Mouse (Mus musculus) c-Kit-negative CD71-positive TER-119-positive erythroid progenitor cells, embryonic 14.5 days (primary cell): ENCODE data around the gene 5730522E02Rik.
"Not testable (repeated sequence)": the region's sequence is repeated elsewhere in the genome, so short reads cannot be mapped to it uniquely, and the experiment has no call there.

Experiments
- DNase-seq: peaks from one replicate; pipeline ENCODE4 v3.0.0-alpha.2; 2013; ENCODE audit warnings: low read depth, low spot score

5730522E02Rik gene

DNA sequence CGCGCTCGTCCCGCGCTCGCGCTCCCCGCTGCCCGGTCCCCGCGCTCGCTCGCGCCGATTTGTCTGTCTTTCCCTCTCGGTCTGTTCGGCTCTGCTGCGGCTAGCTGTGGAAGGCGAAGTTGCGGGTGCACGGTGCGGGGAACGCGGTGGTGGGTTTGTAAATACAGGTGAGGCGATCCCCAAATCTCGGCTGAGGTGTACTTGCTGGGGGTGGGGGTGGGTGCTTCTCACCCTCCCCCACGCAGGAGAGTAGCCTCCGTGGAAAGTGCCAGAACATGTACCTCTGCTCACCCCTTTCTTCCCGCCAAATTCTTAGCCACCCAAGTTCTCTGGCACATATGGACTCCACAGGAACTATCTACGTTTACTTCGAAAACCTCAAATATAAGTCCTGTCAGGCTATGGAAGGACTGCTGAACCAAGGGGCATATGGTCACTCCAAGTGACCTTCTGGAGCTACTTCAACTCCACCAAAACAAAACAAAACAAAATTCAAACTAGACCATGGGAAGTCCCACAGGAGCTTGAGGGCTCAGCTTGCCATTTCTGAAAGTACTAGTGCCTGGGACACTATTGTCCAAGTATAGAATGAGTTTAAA is at the start of gene 5730522E02Rik:
5730522E02Rik (minus strand) TSS at position 182 of the 599 bp plus-strand sequence.
- DNase-seq = no peak

GRCm38 (mm10) chr11:26236540-26236939 is 26.0 kb upstream of the 5730522E02Rik start:
- no peak for DNase-seq

DNA sequence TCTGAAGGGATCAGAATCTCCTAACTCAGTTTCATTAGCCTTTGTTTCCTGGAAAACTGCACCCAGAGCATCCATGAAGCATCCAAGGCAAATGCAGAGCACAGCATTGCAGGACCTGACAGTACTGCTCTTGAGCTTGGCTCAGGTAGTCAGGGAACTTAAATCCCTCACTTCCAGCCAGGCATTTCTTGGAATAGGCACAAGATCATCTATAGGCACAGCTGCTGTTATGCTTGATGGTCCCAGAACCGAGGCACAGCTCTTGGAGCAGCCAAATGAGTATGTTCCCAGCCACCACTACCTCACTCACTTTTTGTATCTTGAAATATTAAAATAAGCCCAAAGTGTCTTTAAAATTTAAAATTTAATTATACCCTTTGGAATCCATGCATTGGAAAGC is 19.3 kb upstream of the 5730522E02Rik start:
- DNase-seq = no peak

DNA sequence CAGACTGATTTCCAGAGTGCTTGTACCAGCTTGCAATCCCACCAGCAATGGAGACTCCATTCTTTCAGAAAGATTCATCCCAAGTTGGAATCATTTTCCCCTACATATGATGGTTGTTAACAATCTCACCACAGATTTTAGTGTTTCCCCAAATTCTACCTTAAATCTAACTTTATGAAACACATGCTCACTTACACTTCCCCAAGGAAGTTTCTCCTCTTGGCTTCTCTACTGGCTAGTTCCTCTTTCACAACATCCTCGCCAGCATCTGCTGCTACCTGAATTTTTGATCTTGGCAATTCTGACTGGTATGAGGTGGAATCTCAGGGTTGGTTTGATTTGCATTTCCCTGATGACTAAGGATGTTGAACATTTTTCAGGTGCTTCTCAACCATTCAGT is 3.1 kb upstream of the 5730522E02Rik start:
- DNase-seq = not testable (repeated sequence)

DNA sequence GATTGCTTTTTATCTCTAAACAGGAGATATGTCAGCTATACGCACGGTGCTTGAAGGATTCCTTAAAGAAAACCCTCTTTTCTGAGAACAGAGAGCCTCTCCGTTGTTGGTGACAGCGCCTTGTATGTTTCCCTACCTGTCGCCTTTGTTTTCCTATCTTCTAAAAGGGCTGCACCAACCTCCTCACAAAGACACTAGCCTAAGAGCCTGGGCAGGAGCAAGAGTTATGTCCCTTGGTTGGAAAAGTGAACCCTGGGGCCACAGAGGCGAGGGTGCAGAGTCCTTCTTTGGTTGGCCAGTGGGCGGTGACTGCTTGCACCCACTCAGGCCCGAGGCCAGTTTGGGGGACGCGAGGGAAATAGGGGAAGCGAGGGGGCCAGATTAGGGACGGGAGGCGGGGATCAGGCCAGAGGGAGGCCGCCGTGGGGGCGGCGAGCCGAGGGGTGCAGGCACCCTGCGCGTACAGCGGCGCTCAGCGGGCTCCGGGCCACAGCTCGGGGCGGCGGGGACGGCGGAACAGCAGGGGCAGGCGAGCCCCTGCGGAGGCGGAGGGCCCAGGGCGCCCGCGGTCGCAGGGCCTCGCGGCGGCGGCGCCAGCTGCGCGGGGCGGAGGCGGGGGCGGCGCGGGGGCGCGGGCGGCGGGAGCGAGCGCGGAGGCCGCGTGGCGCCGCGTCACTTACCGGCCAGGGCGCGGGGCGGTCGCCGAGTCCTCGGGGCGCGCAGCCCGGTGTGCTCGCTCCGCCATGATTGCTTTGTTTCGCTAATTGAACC is 567 bp downstream of the 5730522E02Rik start:
- DNase-seq = no peak

GRCm38 (mm10) chr11:26203466-26203865 is 7.1 kb downstream of the 5730522E02Rik start:
- no peak for DNase-seq

DNA sequence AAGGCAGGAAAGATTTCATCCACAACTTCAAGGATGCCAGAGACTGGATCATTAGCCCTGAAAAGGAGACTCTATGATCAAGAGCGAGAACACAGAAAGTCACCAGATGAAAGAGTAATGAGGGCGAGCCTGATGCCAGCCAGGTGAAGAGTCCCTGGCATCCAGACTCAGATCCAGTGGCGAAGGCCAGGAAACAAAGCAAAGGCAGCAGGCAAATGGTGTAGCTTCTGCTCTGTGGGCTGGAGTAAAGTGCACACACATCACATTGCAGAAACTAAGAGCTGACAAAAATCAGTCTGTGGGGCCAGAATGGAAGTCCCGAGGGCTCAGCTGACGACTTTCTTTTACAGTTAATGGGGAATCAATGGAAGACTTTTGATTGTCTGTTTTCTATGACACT is 7.7 kb downstream of the 5730522E02Rik start:
- DNase-seq = no peak

- no peak for DNase-seq
These were observed 8.8 kb downstream of the 5730522E02Rik start for GRCm38 (mm10) chr11:26201778-26202097.

DNA sequence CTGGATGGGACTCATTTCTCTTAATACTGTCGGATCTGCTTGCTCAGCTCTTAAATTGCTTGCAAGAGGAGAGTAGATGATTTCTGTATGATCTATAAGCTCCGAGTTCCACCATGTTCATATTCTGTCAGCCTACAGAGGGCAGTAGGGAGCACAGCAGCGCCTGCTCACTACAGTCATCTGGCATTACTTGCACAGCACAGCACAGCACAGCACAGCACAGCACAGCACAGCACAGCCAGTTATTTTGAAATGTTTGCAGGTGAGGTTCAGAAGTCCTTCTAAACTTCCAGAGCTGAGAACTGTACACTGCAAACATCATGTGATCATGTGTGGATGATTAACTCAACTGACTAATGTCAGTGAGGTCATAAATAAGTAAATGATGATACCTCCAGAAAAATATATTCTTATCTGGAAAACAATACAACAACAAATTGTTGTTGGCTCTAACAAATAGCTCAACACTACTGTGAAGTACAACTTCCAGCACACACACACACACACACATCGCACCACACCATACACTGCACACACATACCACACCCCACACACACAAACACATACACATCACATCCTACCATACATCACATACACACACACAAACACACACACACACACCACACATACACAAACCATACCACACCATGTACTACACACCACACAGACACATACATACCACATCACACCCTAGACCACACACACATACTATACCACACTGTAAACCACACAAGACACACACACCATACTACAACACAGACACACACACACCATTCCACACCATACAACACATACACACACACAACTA is 9.4 kb downstream of the 5730522E02Rik start:
- DNase-seq = no peak

DNA sequence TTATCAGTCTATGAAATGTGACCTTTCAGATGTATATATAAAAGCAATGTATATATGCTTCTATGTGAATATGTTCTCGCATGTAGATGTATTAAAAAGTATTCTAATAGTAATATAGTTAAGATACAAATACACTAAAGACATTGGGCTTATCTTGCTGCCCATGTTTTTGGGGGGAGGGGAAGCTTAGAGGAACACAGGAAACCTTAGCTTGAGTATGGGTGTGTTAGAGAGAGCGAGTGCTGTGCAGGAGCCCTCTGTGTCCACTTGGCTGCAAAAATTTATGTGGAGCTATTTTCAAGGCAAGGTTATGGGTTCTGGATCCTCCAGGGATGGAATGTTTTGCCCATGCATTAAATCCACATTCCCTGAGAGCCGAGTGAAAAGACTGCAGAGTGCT is 15.1 kb downstream of the 5730522E02Rik start:
- no peak for DNase-seq

- no peak for DNase-seq
These were observed 23.2 kb downstream of the 5730522E02Rik start for GRCm38 (mm10) chr11:26187231-26187967.

DNA sequence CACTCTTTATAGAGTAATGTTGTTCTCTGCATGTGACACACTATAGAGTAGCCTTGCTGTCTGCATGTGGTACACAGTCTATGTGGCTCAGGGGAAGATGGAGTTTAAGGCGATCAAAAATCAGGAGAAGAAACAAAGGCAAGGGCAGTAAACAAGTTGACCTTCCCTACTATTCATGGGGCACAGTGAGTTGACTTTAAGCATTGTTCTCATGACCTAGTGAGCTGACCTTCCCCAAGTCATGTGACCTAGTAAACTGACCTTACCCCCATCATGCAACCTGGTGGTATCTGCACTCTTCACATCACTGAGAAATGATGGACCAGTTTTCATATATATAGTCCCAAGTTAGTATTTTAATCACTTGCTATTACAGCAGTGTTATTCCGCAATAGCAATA is 40.0 kb downstream of the 5730522E02Rik start:
- DNase-seq = no peak

- no peak for DNase-seq
These were observed 43.0 kb downstream of the 5730522E02Rik start for GRCm38 (mm10) chr11:26167609-26167971.

DNA sequence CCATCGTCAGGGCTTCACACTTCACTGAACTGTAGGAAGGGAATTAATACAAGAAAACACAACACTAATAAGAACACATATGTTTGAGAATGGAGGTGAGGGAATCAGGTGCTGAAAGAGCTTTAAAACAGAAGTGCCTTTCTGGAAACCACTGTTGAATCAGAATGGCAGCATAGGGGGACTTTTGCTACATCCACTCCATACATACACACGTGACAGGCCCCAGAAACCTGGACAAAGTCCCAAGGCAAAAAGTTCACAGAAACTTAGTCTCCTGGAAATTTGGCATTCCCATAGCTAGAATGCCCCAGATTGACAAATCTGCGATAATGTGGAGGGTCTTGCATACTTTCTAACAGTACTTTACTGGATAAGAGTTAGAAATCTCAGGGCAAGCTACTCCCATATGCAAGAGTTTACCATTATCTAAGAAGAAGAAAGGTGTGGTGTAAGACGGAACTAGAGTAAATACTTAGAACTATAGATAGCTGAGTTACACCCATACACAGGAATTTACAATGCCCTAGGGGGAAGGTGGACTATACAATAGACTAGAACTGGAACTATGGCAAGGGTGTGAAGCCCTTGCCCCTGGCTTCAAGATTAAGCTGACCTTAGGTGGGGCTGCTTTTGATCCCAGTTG is 43.5 kb downstream of the 5730522E02Rik start:
- no peak for DNase-seq

- DNase-seq = no peak
These were observed 45.8 kb downstream of the 5730522E02Rik start for GRCm38 (mm10) chr11:26164651-26165259.

DNA sequence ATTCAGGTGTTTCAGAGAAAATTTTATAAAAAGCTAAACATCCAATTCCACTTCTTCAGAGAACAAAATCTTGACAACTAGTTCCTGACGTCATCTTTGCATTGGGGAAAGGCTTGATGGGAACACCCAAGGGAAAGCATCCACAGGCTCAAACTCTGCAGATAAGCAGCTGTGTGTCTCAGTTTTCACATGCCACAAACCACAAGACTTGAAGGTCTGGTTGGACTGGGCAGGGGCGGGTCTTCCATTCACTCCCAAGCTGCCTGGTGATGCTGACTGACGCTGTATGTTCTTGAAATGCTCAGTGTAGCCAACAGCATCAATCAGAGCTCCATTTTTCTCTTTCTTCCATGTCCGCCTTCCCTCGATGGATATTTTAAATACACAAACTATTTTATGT is 49.2 kb downstream of the 5730522E02Rik start:
- no peak for DNase-seq

DNA sequence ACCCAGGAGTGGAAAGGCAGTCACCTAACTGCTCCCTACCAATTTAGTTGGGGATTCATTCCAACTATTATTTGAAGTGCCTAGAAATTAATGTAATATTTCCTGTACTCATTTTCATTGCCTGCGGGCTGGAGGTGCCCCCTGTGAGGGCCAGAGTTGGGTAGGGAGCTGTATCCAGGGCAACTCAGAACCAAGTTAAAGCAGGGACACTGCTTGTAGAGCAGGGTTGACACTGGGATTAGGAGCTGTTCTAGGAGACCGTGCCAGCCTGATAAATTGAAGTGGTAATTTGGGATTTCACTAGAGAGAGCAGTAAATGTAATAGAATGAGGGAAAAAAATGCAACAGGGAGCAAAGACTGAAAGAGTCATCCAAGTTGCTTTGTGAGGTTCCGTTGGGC is 51.5 kb downstream of the 5730522E02Rik start:
- no peak for DNase-seq

- no peak for DNase-seq
These were observed 70.5 kb downstream of the 5730522E02Rik start for GRCm38 (mm10) chr11:26140024-26140423.

GRCm38 (mm10) chr11:26138013-26138412 is 72.5 kb downstream of the 5730522E02Rik start:
- no peak for DNase-seq

- DNase-seq = no peak
These were observed 79.7 kb downstream of the 5730522E02Rik start for GRCm38 (mm10) chr11:26130911-26131310.

DNA sequence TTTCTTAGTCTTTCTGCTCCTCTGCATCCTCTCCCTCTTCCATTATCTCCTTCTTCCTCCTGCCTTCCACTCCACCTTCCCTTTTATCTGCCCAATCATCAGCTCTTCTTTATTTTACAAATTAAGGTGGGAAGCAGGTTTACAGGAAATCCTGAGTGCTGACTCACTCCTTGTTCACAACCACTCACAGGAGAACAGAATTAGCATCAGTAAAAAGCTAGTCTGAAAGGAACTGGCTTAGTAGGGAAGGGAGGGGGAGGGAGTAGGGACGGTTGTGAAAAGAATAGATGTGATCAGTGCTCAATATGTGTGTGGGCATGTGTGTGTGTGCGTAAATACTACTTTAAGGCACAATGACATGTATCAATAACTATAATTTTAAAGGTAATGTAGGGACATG is 81.5 kb downstream of the 5730522E02Rik start:
- no peak for DNase-seq
